Mouse (Mus musculus): ENCODE measurements around the gene Slc2a4. TPM values are rescaled to one million over a fixed set of nuclear protein-coding genes. Genes with fewer than 3 reads are reported as not detected.
"Not testable (repeated sequence)": the region's sequence is repeated elsewhere in the genome, so short reads cannot be mapped to it uniquely, and the experiment has no call there.

Slc2a4 gene
- total RNA-seq, 4 experiments from 2014 or later = 3.0 to 4.6 (median 3.8) TPM

GRCm38 (mm10) chr11:69939731-69940130 is 8.3 kb downstream of the Slc2a4 start:
- DNase-seq (ENCODE audit: low spot score in 2 of 2) = no peak

- no peak for DNase-seq (ENCODE audit: low spot score in 2 of 2)
Measured at GRCm38 (mm10) chr11:69939181-69939580, 8.8 kb downstream of the Slc2a4 start.

GRCm38 (mm10) chr11:69938401-69938979 is 9.5 kb downstream of the Slc2a4 start:
- no peak for DNase-seq (ENCODE audit: low spot score in 2 of 2)

- DNase-seq (ENCODE audit: low spot score in 2 of 2) = no peak
Measured at GRCm38 (mm10) chr11:69937834-69938233, 10.2 kb downstream of the Slc2a4 start.

GRCm38 (mm10) chr11:69937385-69937784 is 10.6 kb downstream of the Slc2a4 start:
- no peak for DNase-seq (ENCODE audit: low spot score in 2 of 2)

DNA sequence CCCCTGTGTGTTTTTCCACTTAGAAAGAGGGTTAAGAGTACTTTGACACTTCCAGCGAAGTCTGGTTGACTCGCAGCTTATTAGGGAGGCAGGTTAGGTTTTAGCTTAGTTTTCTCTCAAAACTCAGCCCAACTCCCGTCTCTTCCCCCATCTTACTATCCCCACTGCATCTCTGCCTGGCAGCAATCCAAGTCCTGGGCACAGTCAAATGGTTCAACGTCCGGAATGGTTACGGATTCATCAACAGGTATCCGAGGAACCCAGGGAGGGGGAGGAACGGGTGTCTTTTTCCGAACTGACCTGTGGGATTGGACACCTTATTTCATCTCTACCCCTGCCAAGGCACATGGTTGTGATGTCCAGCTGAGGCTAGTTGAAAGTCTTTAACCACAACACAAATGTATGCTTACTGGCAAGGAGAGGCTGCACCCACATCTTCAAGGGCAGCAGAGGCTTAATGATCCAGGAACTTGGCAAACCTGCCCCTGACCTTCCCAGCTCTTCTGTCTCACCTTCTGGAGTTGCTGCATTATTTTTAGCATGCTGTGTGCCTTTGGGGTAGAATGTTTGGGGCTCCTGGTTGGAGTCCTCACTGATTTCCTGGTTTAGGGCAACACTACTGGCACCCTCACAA is 11.2 kb downstream of the Slc2a4 start:
- DNase-seq (ENCODE audit: low spot score in 2 of 2) = no peak

- DNase-seq (ENCODE audit: low spot score in 2 of 2) = no peak
Measured at GRCm38 (mm10) chr11:69936156-69936555, 11.8 kb downstream of the Slc2a4 start.

- peak; percentile 77 to 80 for DNase-seq (ENCODE audit: low spot score in 2 of 2)
Measured at GRCm38 (mm10) chr11:69935137-69935879, 12.7 kb downstream of the Slc2a4 start, which contains the start of gene Ybx2. TSS of gene Ybx2 (plus strand) at chr11:69935796.

DNA sequence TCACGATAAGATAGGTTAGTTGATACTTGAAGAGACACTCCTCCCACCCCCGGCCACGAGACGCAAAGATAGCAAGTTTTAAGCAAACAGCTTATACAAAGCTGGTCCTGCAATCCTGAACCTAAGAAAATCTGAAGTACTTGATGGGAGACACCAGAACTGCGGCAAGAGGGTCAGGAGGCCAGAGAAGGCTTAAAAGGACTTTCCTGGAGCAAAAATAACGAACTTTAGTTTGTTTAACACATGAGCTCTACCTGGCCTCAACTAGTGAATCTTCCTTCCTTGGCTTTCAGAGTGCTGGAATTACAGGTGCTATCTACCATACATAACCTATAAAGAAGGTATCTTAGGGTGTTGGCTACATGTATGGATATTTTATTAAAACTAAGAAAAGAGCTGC is 13.3 kb downstream of the Slc2a4 start:
- DNase-seq (ENCODE audit: low spot score in 2 of 2) = no peak

- peak; percentile 71 to 86 for DNase-seq (ENCODE audit: low spot score in 2 of 2)
Measured at GRCm38 (mm10) chr11:69934169-69934568, 13.8 kb downstream of the Slc2a4 start.

DNA sequence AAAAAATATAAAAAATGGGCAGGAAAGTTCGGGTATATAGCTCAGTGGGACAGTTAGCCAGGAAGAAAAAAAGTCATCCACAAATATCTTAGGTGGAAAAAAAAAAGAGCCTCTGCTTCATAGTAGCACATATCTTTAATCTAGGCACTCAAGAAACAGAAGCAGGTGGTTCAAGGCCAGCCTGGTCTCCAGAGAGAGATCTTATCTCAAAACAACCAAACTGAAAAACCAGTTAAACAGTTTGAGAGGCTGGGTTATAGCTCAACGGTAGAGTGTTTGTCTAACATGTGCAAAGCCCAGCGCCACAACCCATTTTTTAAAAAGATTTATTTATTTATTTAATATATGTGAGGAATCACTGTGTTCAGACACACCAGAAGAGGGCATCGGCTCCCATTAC is 14.9 kb downstream of the Slc2a4 start:
- DNase-seq (ENCODE audit: low spot score in 2 of 2) = no peak

DNA sequence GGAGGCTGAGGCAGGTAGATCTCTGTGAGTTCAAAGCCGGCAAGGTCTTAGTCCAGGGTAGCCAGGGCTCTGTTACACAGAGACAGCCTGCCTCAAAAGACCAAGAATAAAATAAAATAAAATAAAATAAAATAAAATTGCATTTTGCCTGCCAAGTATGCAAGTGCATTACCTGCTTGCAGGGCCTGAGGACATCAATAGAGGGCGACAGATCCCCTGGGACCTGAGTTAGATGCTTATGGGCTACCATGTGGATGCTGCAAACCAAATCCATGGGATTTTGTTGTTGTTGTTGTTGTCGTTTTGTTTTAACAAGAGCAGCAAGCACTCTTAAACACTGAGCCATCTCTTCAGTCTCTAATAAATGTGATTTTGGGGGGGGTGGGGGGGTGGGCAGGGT is 15.7 kb downstream of the Slc2a4 start:
- no peak for DNase-seq (ENCODE audit: low spot score in 2 of 2)

- DNase-seq (ENCODE audit: low spot score in 2 of 2) = no peak
Measured at GRCm38 (mm10) chr11:69931769-69932168, 16.2 kb downstream of the Slc2a4 start.

- no peak for DNase-seq (ENCODE audit: low spot score in 2 of 2)
Measured at GRCm38 (mm10) chr11:69930967-69931537, 16.9 kb downstream of the Slc2a4 start.

GRCm38 (mm10) chr11:69930176-69930575 is 17.8 kb downstream of the Slc2a4 start:
- not testable (repeated sequence) for DNase-seq (ENCODE audit: low spot score in 2 of 2)

- no peak for DNase-seq (ENCODE audit: low spot score in 2 of 2)
Measured at GRCm38 (mm10) chr11:69929712-69930111, 18.3 kb downstream of the Slc2a4 start.

GRCm38 (mm10) chr11:69927501-69927900 is 20.5 kb downstream of the Slc2a4 start:
- DNase-seq (ENCODE audit: low spot score in 2 of 2) = no peak

- no peak for DNase-seq (ENCODE audit: low spot score in 2 of 2)
Measured at GRCm38 (mm10) chr11:69922796-69923195, 25.2 kb downstream of the Slc2a4 start.

DNA sequence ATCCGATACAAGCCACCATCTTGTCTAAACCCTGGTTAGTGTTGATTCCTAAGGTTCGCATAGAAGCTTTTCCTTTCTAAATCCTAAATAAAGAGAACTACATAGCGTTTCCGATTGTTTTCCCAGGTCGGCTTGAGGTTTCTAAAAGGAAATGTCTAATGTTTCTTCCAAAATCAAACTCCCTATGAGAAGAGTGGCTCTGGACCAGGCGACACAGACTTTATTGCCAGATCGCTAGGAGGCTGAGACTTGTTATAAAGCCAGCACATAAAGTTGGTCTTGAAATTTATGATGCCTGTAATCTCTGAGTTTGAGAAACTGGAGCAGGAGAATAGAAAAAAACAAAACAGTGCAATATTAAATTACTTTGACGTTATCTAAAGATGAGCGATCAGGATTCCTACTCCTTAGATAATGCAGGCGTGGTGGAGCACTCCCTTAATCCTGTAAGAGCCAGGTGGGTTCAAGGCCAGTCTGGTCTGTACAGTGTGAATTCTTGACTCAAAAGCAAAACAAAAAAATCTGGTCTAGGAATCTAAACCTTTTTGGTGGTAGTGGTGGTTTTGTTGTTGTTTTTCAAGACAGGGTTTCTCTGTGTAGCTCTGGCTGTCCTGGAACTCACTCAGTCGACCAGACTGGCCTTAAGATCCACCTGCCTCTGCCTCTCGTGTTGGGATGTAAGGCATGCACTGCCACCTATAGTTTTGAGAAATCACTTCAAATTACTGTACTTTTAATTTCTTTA is 25.8 kb downstream of the Slc2a4 start:
- DNase-seq (ENCODE audit: low spot score in 2 of 2) = no peak

- peak; percentile 100 for DNase-seq (ENCODE audit: low spot score in 2 of 2)
Measured at GRCm38 (mm10) chr11:69921114-69922011, 26.6 kb downstream of the Slc2a4 start, which contains the start of gene Eif5a. TSS of gene Eif5a (minus strand) at chr11:69921958.

Measured in layer of hippocampus, adult 8-10 months (tissue).